Mouse (Mus musculus): ENCODE data around the gene Dvl2.

DNA sequence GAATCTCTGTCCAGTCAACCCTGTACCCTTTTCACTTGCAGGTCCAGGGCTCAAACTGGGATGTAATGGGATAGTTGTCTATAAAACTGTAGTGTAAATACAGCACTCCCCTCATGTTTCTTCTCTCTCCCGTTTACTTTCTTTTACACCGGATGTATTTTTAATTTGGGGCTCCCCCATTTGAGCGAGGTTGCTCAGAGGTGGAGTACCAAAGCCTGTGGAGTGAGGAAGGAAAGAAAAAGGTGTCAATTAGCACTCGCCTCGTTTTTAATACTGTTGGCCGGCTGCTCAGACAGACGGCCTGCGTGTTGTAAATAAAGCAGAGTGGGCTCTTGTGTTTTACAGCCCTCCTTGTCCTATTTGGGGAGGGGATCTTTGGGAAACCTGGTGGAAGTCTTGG lies 729 bp upstream of the Dvl2 start:
- TF ChIP-seq CTCF (IDR thresholded peaks at IDR 0.05; ENCODE audit: borderline replicate concordance, extremely low read depth, insufficient read depth, insufficient read length) (no peak), POLR2A (IDR thresholded peaks at IDR 0.05; ENCODE audit: borderline replicate concordance, extremely low read depth, insufficient read depth, insufficient read length, poor library complexity, severe bottlenecking) (no peak)

All from brain, embryonic 14.5 days (tissue).